Mouse (Mus musculus) neutrophil, adult 5-6 weeks (primary cell): ENCODE measurements around the gene Fbxw5. TPM values are rescaled to one million over a fixed set of nuclear protein-coding genes. Genes with fewer than 3 reads are reported as not detected.
"Not testable (repeated sequence)": the region's sequence is repeated elsewhere in the genome, so short reads cannot be mapped to it uniquely, and the experiment has no call there.

ENCODE experiments used
- ATAC-seq: fragments of 151-379, 151-347 bp; 2 replicates; pipeline ENCODE4 v1.8.0; 2017; ENCODE audit warnings: mild to moderate bottlenecking, moderate TSS enrichment; ENCODE audit not compliant: insufficient number of reproducible peaks, poor library complexity, low FRiP score, severe bottlenecking; ENCODE audit errors: extremely low read depth
- total RNA-seq: library from RNA; stranded (forward); fragments of 200-1000 nt; gene quantifications from 2 replicates; pipeline ENCODE4 v1.2.3, GENCODE M21; 2017

Fbxw5 gene
- total RNA-seq, 1 experiment from 2014 or later, result 37.1 TPM

DNA sequence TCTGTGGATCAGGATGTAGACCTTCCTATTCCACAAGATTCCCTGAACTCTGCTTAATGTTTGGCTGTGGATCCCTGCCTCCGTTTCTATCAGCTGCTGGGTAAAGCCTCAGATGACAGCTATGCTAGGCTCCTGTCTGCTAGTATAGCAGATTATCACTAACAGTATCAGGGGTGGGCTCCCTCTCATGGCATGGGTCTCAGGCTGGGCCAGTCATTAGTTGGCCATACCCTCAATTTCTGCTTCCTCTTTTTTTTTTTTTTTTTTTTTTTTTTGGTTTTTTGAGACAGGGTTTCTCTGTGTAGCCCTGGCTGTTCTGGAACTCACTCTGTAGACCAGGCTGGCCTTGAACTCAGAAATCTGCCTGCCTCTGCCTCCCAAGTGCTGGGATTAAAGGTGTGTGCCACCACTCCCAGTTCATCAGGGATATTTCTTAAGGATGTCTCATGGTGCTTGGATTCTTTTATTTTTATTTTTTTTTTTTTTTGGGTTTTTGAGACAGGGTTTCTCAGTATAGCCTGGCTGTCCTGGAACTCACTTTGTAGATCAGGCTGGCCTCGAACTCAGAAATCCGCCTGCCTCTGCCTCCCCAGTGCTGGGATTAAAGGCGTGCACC is 52.7 kb downstream of the Fbxw5 start:
- not testable (repeated sequence) for ATAC-seq

Other genes starting within 250 kb of the Fbxw5 start
- 6.9 and 16.7 TPM in 2 replicates for gene Tmem203, start 245.3 kb upstream of the Fbxw5 start, total RNA-seq
- 4.9 and 6.9 TPM in 2 replicates for gene Tprn, start 238.1 kb upstream of the Fbxw5 start, total RNA-seq
- gene Ssna1, start 228.3 kb upstream of the Fbxw5 start, total RNA-seq, result 31.0 and 33.0 TPM in 2 replicates
- gene Anapc2, start 228.3 kb upstream of the Fbxw5 start, total RNA-seq, result 49.5 and 82.2 TPM in 2 replicates
- not detected in 2 replicates for gene Tmem210, start 212.6 kb upstream of the Fbxw5 start, total RNA-seq
- not detected in 2 replicates for gene Lrrc26, start 210.8 kb upstream of the Fbxw5 start, total RNA-seq
- not detected in 2 replicates for gene Grin1, start 181.6 kb upstream of the Fbxw5 start, total RNA-seq
- gene Man1b1, start 168.4 kb upstream of the Fbxw5 start, total RNA-seq, result 49.2 and 79.5 TPM in 2 replicates
- 24.7 and 25.5 TPM in 2 replicates for gene Dpp7, start 144.4 kb upstream of the Fbxw5 start, total RNA-seq
- gene Uap1l1, start 135.1 kb upstream of the Fbxw5 start, total RNA-seq, result 8.7 and 11.7 TPM in 2 replicates
- gene Sapcd2, start 128.4 kb upstream of the Fbxw5 start, total RNA-seq, result not detected in 2 replicates
- not detected in 2 replicates for gene Entpd2, start 104.9 kb upstream of the Fbxw5 start, total RNA-seq
- not detected in 2 replicates for gene Npdc1, start 101.4 kb upstream of the Fbxw5 start, total RNA-seq
- 4.0 and 4.5 TPM in 2 replicates for gene Fut7, start 77.5 kb upstream of the Fbxw5 start, total RNA-seq
- 15.7 and 21.4 TPM in 2 replicates for gene Abca2, start 72.0 kb upstream of the Fbxw5 start, total RNA-seq
- gene Clic3, start 43.9 kb upstream of the Fbxw5 start, total RNA-seq, result not detected in 2 replicates
- 38.3 and 54.9 TPM in 2 replicates for gene Paxx, start 39.7 kb upstream of the Fbxw5 start, total RNA-seq
- gene Ptgds, start 30.7 kb upstream of the Fbxw5 start, total RNA-seq, result not detected in 2 replicates
- gene Lcn12, start 6.8 kb upstream of the Fbxw5 start, total RNA-seq, result not detected in 2 replicates
- 0.98 TPM in 1 of 2 replicates, not detected in the other for gene C8g, start 969 bp downstream of the Fbxw5 start, total RNA-seq
- gene Traf2, start 46.2 kb downstream of the Fbxw5 start, total RNA-seq, result 28.1 and 30.4 TPM in 2 replicates
- 66.3 and 85.4 TPM in 2 replicates for gene Edf1, start 57.1 kb downstream of the Fbxw5 start, total RNA-seq
- 4.5 and 5.4 TPM in 2 replicates for gene Mamdc4, start 74.1 kb downstream of the Fbxw5 start, total RNA-seq
- gene Phpt1, start 74.5 kb downstream of the Fbxw5 start, total RNA-seq, result 0.61 and 1.5 TPM in 2 replicates
- gene Ajm1, start 81.0 kb downstream of the Fbxw5 start, total RNA-seq, result 0.25 TPM in 1 of 2 replicates, not detected in the other
- gene Rabl6, start 107.8 kb downstream of the Fbxw5 start, total RNA-seq, result 44.4 and 65.6 TPM in 2 replicates
- not detected in 2 replicates for gene Ccdc183, start 116.9 kb downstream of the Fbxw5 start, total RNA-seq
- 1.2 and 2.0 TPM in 2 replicates for gene Tmem141, start 121.3 kb downstream of the Fbxw5 start, total RNA-seq
- not detected in 2 replicates for gene Fcna, start 127.3 kb downstream of the Fbxw5 start, total RNA-seq
- gene Lcn8, start 152.4 kb downstream of the Fbxw5 start, total RNA-seq, result not detected in 2 replicates
- gene Lcn5, start 157.2 kb downstream of the Fbxw5 start, total RNA-seq, result not detected in 2 replicates
- not detected in 2 replicates for gene Lcn6, start 176.0 kb downstream of the Fbxw5 start, total RNA-seq
- gene Lcn10, start 182.0 kb downstream of the Fbxw5 start, total RNA-seq, result not detected in 2 replicates
- not detected in 2 replicates for gene Obp2a, start 199.3 kb downstream of the Fbxw5 start, total RNA-seq
- 10.3 and 14.4 TPM in 2 replicates for gene Bmyc, start 206.0 kb downstream of the Fbxw5 start, total RNA-seq
- not detected in 2 replicates for gene Obp2b, start 236.3 kb downstream of the Fbxw5 start, total RNA-seq